Mouse (Mus musculus) kidney, adult 18-20 months (tissue): ENCODE measurements at regions not wholly inside any gene's neighbourhood (a gene's known extent, or its start where the extent isn't known, plus 50 kb on each side); places are given as distances from the start of the nearest gene placed in this dataset.

Source experiments
- DNase-seq: peaks from one replicate; pipeline ENCODE4 v3.0.0; 2021

DNA sequence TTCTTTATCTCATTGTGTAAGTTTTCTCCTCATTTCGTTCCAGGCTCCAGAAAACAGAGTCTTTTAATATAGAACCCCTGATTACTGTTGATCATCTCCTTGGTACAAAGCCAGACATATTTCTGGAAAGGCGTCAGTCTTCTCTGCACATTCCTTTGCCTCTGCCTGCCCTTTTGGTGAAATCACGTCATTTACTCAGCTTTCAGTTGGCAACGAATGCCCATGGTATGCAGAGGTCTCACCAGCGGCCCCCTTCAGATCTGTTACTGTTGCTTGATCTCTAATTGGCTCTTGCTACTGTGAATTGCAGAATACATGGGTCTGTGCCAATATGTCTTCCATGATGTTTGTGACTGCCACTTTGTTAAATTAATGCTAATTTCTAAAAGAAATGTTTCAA lies 412.0 kb upstream of the Pitx2 start:
- DNase-seq = no peak

DNA sequence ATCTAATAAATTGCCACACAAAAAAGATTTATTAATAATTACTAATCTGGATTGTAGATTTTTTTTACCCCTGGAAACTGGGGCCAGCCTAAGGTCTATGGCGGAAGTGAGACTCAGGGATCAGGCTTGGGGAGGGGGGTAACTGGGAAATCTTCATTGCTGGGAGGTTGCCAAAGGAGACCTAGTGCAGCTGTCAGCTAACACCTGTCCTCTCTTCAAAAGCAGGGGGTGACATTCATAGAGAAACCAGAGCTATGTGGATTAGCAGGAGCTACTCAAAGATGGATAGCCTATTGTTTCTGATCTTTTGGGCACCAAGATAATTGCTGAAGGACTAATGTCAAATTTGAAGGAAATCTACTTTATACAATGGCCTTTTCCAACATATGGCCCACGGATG lies 403.7 kb upstream of the Pitx2 start:
- DNase-seq = no peak

DNA sequence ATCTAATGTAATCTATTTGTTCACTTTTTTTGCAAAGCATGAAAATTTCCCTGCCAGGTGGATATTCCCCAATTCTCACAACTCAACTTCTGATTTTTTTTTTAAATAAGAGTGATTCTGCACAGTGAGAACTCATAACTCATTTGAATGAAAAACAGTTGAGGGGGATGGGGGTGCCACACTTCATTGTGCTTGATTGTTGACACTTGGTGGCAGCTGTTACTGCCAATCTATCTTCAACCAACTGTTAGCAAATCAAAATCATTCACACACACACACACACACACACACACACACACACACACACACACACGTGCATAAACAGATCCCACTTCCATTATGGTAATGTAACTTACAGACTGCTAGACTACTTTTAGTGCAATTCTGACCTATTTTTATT lies 401.8 kb upstream of the Pitx2 start:
- DNase-seq = no peak

DNA sequence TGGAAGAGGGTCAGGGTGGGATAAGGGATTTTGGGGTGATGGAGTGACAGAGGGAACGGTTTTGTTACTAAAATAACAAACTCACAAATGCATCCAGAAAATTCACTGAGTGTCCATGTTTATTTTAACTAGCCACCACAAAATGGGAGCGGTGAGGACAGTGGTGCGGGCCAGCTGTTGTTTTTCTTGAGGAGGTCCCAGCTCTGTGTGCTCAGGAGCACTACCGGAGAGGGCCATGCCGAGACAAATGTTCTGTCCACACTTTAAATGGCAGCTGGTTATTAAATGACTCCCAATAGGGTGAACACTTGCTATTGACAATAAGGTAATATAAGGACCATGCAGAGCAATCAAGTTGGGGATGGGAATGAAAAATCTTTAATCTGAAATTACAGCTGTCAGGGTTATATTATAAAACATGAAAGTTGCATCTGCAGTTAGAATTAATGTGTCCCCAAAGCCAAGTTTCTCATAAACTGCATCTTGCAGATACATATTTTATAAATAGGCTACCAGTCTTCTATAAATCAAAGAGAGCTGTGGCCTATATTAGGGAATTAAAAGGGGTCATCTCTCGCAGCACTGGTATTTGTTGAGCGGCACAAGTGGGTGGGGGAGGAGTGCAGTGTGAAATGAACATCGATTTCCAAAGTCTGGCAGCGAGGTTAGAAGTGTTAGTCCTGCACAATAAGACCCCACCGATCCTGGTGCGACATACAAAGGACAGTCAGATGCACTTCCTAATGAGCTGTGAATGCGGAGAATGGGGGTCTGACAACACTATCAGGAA lies 370.1 kb upstream of the Pitx2 start:
- no peak for DNase-seq

DNA sequence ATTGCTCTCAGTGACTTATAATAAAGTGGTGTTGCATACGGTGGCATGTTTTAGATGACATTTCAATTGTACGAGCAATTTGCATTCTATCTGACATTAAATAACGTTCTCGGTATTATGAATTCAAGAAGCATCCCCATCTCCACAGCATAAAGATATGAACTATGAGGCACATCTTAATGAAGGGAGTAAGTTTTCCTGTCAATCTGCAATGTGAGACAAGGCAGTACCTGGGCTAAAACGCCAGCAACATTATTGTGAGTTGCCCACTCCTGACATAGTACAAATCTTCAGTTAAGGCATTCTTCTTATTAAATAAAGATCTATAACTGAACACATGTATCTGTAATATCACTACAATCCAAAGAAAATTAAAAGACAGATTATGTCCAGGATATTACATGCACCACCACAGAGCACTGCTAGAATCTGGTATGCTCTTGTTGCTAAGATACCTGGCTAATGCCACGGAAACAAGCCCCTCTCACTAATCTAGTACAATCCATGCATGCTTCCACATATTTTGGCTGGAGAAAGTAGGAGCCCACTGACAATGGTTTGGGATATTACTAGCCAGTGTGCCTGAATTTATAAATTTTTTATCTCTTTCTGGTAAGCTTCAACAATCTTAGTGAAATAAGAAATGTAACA lies 349.2 kb upstream of the Pitx2 start:
- DNase-seq = no peak

DNA sequence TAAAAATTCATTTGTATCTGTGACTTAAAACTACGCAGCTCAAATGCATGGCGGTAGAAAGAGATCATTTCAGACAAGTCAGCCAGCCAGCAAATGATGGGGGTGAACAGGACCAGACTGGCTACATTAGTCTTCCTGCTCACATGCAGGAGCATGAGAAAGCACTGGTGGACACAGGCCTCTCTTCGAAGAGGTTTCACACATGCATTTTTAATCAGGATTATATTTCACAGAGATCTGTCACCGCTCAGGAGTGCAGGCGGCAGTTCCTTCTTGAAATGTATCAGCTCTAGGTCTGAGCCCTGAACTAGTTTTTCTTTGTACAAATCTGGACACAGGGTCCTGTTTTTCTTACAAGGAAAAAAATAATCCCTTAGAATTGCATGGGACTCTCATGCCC lies 343.2 kb upstream of the Pitx2 start:
- no peak for DNase-seq

DNA sequence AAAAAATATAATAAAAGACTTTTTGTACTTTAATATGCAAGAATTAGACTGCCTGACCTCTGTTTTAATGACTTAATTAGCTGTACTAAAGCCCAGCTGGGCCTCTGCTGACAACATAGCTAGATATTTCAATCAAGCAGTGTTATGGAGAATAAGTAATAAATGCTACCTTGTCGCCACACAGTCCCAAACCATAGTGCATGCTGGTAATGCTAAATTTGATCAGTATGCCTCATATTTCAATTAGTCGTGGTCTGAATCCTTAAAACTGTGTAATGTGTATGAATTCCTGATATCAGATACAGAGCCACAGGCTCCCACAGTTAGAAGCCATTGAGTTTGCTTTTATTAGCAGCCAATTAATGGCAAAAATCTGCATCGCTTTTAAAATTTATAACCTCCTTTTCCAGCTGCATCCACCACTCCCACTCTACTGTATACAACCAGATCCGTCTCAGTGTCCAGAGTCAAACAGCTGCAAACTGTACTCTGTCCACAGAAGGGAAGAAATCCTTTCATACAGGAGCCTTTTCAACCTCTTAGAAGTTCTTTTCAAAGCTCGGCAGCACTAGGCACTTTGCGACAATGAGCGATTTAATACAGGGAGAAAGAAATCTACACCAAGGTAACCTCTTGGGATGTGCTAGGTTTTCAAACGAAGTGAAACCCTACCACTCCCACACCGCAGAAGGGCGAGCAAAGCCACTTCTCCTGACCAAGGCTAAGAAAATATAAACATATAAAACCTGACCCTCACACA lies 317.8 kb upstream of the Pitx2 start:
- DNase-seq = no peak

DNA sequence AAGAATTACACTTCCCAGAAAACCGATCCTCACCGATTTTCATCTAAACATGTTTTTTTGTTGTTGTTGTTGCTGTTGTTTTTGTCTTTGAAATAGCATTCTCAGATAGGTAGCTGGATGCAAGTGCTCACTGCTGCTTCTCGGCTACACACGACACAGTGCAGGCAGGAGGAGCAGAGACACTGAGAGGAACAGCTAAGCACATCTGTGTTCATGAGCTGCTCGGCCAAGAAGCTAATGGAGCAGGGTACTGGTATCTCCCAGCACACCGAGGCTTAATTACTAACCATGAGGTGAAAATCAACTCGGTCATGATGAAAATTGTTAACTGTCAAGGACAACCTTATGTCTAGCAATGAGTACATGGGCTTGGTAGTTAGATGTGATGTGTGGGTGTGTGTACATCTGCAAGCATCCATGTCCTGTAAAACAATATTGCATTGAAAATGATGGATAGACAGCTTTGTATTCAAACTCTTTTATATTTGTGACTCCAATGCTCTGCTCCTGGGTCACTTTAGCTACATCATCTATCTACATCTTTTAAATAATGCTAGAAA lies 316.0 kb upstream of the Pitx2 start:
- no peak for DNase-seq

DNA sequence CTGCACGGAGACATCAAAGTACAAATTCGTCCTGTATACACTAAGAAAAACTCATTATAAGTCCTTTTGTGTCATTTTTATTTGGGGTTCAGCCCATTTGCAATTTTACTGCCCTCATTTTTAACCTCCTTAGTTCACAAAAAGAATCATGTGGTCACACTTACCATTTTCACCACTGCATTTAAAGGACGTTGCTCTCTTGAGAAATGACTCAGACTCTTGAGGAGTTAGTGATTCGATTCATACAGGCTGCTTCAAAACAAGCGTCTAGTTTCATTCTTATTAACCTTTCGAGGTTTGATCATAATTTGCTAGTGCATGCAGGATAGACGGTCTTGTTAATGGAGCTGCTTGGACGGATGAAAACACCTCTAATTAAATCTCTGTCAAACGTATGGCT lies 313.0 kb upstream of the Pitx2 start:
- DNase-seq = no peak

DNA sequence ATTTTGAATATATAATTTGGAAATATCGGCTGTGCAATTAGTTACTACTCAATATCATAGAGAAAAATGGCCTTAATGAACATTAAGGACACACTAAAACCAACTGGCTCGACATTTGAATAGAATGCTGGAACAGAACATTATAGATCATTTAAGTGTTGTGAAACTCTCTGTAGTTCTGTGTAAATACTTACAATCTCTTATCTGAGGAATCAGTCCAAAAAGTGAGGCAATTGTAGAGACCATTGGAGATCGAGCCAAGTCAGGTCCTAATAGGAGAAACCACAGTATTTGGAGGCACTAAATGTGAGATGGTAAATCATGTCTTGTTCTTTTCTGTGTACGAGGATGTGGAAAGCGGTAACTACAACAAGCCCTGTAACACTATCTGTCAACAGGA lies 308.6 kb upstream of the Pitx2 start:
- DNase-seq = no peak

DNA sequence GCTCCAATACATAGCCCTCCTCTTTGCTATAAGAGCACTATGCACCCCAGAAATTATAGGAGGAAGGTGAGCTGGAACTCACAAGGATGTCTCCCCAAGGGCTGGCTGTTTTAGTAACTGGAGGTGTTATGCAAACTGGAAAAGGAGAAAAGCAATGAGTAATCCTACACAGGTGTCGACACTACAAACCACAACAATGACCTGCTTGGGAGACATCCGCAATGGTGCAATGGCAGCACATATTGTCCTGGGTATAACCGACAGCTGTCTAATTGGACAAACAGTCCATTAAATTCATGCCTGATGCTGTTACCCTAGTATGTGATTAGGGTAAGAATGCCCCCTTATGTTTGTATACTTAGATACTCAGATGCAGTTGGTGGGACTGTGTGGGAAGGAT lies 303.1 kb upstream of the Pitx2 start:
- DNase-seq = no peak

DNA sequence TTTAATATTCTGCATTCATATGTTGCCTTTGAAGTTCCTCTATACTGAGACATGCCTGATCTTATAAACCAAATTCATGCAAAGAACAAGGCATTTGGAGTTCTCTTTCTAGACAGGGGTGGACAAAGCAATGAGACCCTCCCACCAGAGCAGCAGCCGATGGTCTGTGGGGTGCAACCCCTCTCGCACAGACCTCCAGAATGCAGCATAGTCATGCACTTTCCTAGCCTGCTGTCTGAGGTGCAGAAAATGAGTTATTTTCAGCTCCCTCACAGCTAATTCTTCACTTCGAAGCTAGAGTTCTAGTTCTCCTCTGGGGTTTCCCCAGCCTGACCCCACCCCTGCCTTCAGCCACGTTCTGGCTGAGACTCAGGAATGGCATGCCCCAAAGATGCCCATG lies 288.6 kb upstream of the Pitx2 start:
- no peak for DNase-seq

DNA sequence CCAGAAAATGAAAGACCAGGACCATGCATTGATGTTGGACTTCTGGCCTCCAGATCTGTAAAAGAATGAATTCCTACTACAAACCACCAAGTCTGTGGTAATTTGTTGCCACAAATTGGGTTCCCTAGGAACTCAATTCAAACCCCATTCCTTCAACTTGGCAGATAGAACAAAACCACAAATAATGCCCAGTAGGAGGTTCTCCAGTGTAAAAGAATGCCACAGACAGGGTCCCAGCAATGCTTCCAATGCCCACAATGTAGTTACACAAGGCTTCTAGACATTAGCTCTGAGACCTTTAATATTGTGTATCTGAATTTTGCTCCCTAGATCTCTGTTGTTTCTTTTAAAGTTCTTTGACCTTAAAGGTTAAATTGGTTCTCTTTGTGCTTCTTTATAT lies 278.2 kb upstream of the Pitx2 start:
- no peak for DNase-seq

DNA sequence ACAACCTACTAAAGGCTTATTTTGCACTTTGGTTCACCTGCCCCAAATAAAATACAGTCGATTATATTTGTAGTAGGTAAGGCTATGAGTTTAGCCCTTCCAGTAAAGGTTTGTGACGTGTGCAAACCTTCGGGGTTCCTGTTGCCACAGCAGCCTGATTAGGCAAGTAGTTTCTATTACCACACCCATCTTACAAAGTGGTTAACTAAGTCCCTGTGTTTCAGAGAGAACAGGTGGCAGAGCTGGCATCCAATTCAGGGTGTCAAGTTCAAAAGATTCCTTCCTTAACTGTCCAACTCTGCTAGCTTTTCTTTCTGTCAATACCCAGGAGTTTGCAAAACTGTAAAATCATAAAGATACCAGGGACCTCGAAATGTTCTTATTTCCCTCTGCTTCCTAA lies 277.5 kb upstream of the Pitx2 start:
- DNase-seq = no peak

DNA sequence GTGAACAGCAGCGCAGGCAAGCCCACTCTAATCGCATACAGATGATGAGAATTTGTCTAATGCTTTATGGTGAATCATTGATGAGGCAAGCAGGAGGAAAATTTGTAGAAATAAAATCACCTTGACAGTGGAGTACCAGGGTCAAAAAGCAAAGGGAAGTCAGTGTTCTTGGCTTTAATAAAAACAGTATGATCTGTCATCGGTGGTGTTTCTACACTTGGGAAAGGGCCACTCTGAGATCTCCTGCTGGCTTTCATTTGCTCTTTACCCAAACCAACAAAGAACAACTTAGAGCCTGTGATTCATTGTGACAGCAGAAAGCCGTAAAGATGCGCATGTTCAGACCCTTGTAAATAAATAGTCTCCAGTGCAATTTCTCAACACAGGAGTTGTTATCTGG lies 261.1 kb upstream of the Pitx2 start:
- no peak for DNase-seq

DNA sequence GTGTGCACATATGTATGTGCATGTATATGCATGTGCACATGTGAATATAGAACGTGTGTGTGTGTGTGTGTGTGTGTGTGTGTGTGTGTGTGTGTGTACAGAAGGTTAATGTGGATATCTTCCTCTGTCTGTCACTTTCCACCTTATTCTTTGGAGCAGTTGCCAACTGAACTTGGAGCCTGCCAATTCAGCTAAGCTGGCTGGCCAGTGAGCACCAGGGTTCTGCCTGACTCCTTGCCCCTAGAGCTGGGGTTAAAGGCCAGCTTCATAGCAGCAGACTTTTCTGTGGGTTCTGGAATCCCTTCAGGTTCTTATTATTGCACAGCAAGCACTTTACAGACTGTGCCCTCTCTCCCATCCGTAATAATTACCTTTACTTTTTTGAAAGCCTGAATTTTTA lies 258.5 kb upstream of the Pitx2 start:
- DNase-seq = peak; percentile 12

DNA sequence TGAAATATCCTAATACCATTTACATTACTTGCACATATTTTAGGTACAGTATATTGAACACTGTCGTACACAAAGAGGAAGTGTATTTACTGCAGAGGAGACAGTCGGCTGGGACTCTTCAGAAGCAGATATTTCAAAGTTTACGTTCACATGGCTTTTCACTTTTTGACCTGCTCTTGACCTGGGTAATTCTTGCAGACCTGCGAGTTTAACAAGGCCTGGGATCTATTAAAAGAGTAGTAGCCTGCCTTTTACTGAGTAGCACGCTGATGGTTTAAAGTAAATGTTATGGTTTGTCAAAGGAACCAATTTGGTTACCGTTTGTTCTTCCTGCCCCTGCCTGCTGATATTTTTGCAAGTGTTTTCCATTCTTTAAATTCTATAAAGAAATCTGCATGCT lies 255.0 kb upstream of the Pitx2 start:
- DNase-seq = no peak

DNA sequence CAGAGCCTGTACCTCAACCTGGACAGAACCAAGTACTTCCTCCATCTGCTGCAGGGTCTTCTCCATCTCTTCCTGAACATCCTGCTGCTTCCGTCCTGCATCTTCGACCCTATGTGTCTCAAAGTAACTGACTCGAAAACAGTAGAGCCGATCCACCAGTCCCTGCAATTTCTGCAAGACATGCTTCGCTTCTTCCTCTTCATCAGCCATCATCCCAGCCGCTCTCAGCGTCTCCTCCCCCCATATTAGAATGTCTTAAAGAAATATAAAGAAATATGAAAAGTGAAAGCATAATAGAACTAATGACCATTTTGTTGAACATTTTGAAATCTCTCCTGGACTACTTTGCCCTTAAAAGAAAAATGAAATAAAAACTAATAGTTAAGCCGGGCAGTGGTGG lies 244.8 kb upstream of the Pitx2 start:
- DNase-seq = no peak

DNA sequence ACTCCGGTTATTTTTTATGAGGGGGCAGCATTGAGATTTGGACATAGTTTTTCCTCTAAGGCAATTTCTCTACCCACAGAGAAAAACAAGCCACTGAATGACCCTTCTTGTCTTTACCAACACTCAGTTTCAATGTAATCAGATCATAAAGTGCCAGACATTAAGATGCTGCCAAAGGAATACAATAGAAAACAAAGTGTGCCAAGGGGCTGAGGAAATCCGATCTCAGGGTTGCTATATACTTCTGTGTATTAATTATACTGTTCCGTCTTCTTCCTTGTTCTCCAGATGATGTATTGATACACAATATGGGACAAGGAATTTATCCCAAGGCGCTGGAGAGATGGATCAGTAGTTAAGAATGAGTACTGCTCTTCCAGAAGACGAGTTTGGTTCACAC lies 222.9 kb upstream of the Pitx2 start:
- no peak for DNase-seq

DNA sequence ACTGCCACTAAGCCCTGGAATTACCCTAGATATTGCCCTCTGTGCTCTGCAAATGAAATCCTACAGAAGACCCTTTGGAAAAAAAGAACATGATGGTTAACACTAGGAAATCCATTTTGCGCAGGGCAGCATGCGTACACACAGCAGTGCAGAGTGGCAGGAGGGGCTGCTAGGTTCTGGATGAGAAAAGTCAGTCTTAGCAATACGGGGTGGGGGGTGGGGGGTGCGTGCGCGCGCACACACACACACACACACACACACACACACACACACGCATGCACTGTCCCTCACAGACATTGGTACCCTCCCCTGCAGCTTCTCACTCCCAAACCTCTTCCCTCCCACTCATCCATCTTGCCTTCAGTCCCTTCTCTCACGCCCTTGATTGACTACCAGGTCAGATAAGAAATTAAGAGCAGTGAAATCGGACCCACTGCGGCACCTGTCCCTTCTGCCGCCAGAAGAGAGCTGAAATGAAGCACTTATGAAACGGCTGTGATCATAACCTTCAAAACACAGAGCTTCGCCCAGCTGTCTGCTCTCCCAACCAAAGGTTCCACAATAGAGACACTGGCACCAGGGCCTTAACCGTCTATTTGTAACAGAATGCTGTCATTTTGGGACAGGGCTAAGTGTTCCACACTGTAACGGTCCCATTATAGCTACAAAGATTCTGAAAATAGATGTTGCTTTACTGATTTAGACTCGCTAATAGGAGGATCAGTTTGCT lies 209.3 kb upstream of the Pitx2 start:
- DNase-seq = no peak

DNA sequence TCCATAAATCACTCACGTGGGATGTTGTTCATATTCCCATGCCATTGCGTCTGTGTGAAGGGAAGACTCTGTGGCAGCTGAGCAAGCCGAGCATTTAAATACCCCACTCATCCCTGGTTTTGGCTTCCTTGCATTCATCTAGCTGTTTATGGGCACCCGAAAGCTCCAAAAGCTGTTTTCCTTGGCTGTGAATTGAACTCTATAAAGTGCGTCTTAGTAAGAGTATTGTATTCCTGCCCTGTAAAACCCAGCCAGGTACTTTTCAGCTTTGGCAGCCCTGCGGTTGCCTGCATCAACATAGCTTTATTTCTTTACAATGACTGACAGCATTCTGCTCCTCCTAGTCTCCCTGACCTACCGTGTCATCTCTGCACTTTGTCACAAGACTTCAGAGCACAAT lies 196.8 kb upstream of the Pitx2 start:
- DNase-seq = no peak

DNA sequence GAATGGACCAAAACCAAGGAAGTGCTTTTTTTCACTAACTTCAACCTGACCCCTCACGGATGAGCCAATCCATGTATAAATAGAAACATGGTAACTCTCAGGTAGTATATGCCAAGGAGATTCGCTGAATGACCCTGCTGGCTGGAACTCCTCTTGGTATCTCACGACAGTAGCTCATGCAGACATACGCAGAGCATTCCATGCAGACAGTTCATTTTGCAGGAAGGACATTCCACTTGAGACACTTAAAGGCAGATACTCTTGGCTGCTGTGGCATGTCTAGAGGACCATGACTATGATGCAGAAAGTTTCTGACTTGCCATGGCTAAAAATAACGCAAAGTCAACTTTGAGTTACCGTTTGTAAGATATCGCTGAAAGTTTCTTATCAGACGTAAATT lies 195.6 kb upstream of the Pitx2 start:
- no peak for DNase-seq

DNA sequence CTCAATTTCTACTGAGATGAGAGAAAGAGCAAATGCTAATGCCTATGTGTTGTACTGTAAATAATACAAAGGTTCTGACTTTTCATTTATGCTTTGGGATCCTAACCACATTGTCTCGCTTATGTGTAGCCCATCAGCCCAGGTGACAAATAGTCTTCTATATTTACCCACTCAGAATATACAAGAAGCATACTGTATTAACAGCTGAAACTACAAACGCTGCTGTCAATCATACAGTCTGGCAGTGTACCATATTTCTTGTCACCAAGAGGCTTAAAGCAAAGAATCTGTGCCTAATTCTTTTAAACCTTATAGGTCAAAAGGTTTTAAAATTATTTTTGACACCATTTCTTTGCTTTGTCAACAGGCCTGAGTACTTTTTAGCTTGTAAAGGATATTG lies 160.8 kb upstream of the Pitx2 start:
- no peak for DNase-seq
